Mouse (Mus musculus): ENCODE measurements around the gene Pde10a. TPM values are rescaled to one million over a fixed set of nuclear protein-coding genes. Genes with fewer than 3 reads are reported as not detected.
A peak's percentile ranks its signal among the peaks of the same experiment; 100 is the strongest.

Pde10a gene
- polyA plus RNA-seq, 1 experiment from 2014 or later = 2.6 TPM

GRCm38 (mm10) chr17:8524387-8525165 lies 596 bp upstream of the Pde10a start:
- peak overlapping the region; percentile 40 for H3K9ac ChIP-seq
- WGBS = 2% methylated on average over 34 of the region's 45 CpGs
- no peak overlapping the region for H3K27ac ChIP-seq (ENCODE audit: low read depth)
- peak overlapping the region; percentile 44 for H3K4me3 ChIP-seq (ENCODE audit: low read depth, low read length)
- ATAC-seq (ENCODE audit: insufficient read depth) = peak; percentile 88
- 0 out of 2 replicates have a peak, but pooled peaks cover 3% of the 10 kb centered on the region for H3K4me1 ChIP-seq (ENCODE audit: insufficient read depth)
- peak; percentile 54 for TF ChIP-seq CTCF (IDR thresholded peaks at IDR 0.05; ENCODE audit: low read depth)
- H3K9me3 ChIP-seq (ENCODE audit: low read depth, low read length) = no peaks in the 10 kb centered on the region
- peaks cover 49% of the 10 kb centered on the region for H3K27me3 ChIP-seq (ENCODE audit: insufficient read depth, low read length)
- peak; percentile 82 for DNase-seq
- H3K36me3 ChIP-seq (ENCODE audit: insufficient read depth) = no peaks in the 10 kb centered on the region
- peak overlapping the region; percentile 97 for H3K4me2 ChIP-seq

GRCm38 (mm10) chr17:8525971-8526740 lies 984 bp downstream of the Pde10a start:
- ATAC-seq (ENCODE audit: insufficient read depth) = no peak
- Histone ChIP-seq H3K36me3 (ENCODE audit: insufficient read depth) (no peaks in the 10 kb centered on the region), H3K4me3 (ENCODE audit: low read depth, low read length) (peak overlapping the region; percentile 44), H3K9ac (no peak overlapping the region), H3K4me1 (ENCODE audit: insufficient read depth) (0 out of 2 replicates have a peak, but pooled peaks cover 3% of the 10 kb centered on the region), H3K4me2 (peak overlapping the region; percentile 97), H3K27me3 (ENCODE audit: insufficient read depth, low read length) (peaks cover 49% of the 10 kb centered on the region), H3K27ac (ENCODE audit: low read depth) (no peak overlapping the region), H3K9me3 (ENCODE audit: low read depth, low read length) (no peaks in the 10 kb centered on the region)
- 5% methylated on average over 21 of the region's 21 CpGs for WGBS
- no peak for TF ChIP-seq CTCF (IDR thresholded peaks at IDR 0.05; ENCODE audit: low read depth)
- DNase-seq = peak; percentile 23

GRCm38 (mm10) chr17:8526815-8527261 lies 1.7 kb downstream of the Pde10a start:
- Histone ChIP-seq H3K9me3 (ENCODE audit: low read depth, low read length) (no peaks in the 10 kb centered on the region), H3K9ac (no peak overlapping the region), H3K27me3 (ENCODE audit: insufficient read depth, low read length) (peaks cover 49% of the 10 kb centered on the region), H3K4me2 (no peak overlapping the region), H3K4me3 (ENCODE audit: low read depth, low read length) (no peak overlapping the region), H3K4me1 (ENCODE audit: insufficient read depth) (0 out of 2 replicates have a peak, but pooled peaks cover 3% of the 10 kb centered on the region), H3K27ac (ENCODE audit: low read depth) (no peak overlapping the region), H3K36me3 (ENCODE audit: insufficient read depth) (no peaks in the 10 kb centered on the region)
- DNase-seq = no peak
- 14% methylated on average over 9 of the region's 9 CpGs for WGBS
- ATAC-seq (ENCODE audit: insufficient read depth) = no peak
- TF ChIP-seq CTCF (IDR thresholded peaks at IDR 0.05; ENCODE audit: low read depth) = no peak

GRCm38 (mm10) chr17:8528641-8529040 lies 3.5 kb downstream of the Pde10a start:
- WGBS = 74% methylated on average over 3 of the region's 3 CpGs

GRCm38 (mm10) chr17:8532609-8533008 lies 7.4 kb downstream of the Pde10a start:
- Histone ChIP-seq H3K4me2 (no peak overlapping the region), H3K4me1 (ENCODE audit: insufficient read depth) (no peaks in the 10 kb centered on the region), H3K27me3 (ENCODE audit: insufficient read depth, low read length) (peaks cover 3% of the 10 kb centered on the region; the same call in 1 of the 2 replicates), H3K27ac (ENCODE audit: low read depth) (no peak overlapping the region), H3K36me3 (ENCODE audit: insufficient read depth) (no peaks in the 10 kb centered on the region), H3K9me3 (ENCODE audit: low read depth, low read length) (no peaks in the 10 kb centered on the region), H3K9ac (no peak overlapping the region), H3K4me3 (ENCODE audit: low read depth, low read length) (no peak overlapping the region)
- TF ChIP-seq CTCF (IDR thresholded peaks at IDR 0.05; ENCODE audit: low read depth) = no peak
- WGBS = 70% methylated on average over 4 of the region's 4 CpGs
- no peak for ATAC-seq (ENCODE audit: insufficient read depth)
- DNase-seq = no peak

More at GRCm38 (mm10) chr17:8528641-8529040, 3.5 kb downstream of the Pde10a start:
- H3K4me1 ChIP-seq (ENCODE audit: insufficient read depth) = 0 out of 2 replicates have a peak, but pooled peaks cover 3% of the 10 kb centered on the region
- H3K27ac ChIP-seq (ENCODE audit: low read depth) = no peak overlapping the region
- no peak overlapping the region for H3K4me2 ChIP-seq
- no peaks in the 10 kb centered on the region for H3K9me3 ChIP-seq (ENCODE audit: low read depth, low read length)
- DNase-seq (no peak), ATAC-seq (ENCODE audit: insufficient read depth) (no peak)
- H3K27me3 ChIP-seq (ENCODE audit: insufficient read depth, low read length) = peaks cover 41% of the 10 kb centered on the region
- H3K9ac ChIP-seq = no peak overlapping the region
- H3K4me3 ChIP-seq (ENCODE audit: low read depth, low read length) = no peak overlapping the region
- no peak for TF ChIP-seq CTCF (IDR thresholded peaks at IDR 0.05; ENCODE audit: low read depth)
- no peaks in the 10 kb centered on the region for H3K36me3 ChIP-seq (ENCODE audit: insufficient read depth)

GRCm38 (mm10) chr17:8533828-8534227 lies 8.7 kb downstream of the Pde10a start:
- no peak overlapping the region for H3K4me3 ChIP-seq (ENCODE audit: low read depth, low read length)
- 41% methylated on average over 3 of the region's 3 CpGs for WGBS
- H3K4me1 ChIP-seq (ENCODE audit: insufficient read depth) = no peaks in the 10 kb centered on the region
- no peak for ATAC-seq (ENCODE audit: insufficient read depth)
- H3K27ac ChIP-seq (ENCODE audit: low read depth) = no peak overlapping the region
- TF ChIP-seq CTCF (IDR thresholded peaks at IDR 0.05; ENCODE audit: low read depth) = peak; percentile 33
- H3K27me3 ChIP-seq (ENCODE audit: insufficient read depth, low read length) = no peaks in the 10 kb centered on the region
- no peaks in the 10 kb centered on the region for H3K9me3 ChIP-seq (ENCODE audit: low read depth, low read length)
- no peak overlapping the region for H3K4me2 ChIP-seq
- no peaks in the 10 kb centered on the region for H3K36me3 ChIP-seq (ENCODE audit: insufficient read depth)
- DNase-seq = no peak
- H3K9ac ChIP-seq = no peak overlapping the region

DNA sequence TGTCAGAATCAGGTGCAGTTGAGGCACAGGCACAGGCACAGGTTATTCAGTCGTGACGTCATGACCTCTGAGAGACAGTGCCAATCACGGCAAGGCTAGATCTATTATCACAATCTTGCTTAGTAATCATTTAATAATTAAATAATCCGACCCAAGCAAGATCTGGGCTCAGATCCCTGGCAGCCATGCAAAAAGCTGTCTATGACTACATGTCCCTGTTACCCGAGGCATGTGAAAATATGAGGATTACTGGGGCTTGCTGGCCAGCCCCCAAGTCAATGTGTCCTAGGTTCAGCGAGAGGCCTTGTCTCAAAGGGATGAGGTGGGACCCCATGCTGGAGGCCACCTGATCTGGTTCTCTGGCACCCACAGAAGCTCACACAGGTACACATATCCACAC lies 11.3 kb downstream of the Pde10a start:
- DNase-seq (no peak), ATAC-seq (ENCODE audit: insufficient read depth) (no peak)
- Histone ChIP-seq H3K27me3 (ENCODE audit: insufficient read depth, low read length) (no peaks in the 10 kb centered on the region), H3K27ac (ENCODE audit: low read depth) (no peak overlapping the region), H3K36me3 (ENCODE audit: insufficient read depth) (no peaks in the 10 kb centered on the region), H3K4me1 (ENCODE audit: insufficient read depth) (no peaks in the 10 kb centered on the region), H3K9ac (no peak overlapping the region), H3K4me2 (no peak overlapping the region), H3K4me3 (ENCODE audit: low read depth, low read length) (no peak overlapping the region), H3K9me3 (ENCODE audit: low read depth, low read length) (no peaks in the 10 kb centered on the region)
- 64% methylated on average over 6 of the region's 6 CpGs for WGBS
- TF ChIP-seq CTCF (IDR thresholded peaks at IDR 0.05; ENCODE audit: low read depth) = no peak
